Mouse (Mus musculus): ENCODE results near the gene Gm49337.

- TF ChIP-seq CTCF (IDR thresholded peaks at IDR 0.05; ENCODE audit: extremely low read depth, insufficient read length, insufficient replicate concordance, low read depth, low read length) (no peak), POLR2A (IDR thresholded peaks at IDR 0.05; ENCODE audit: low read depth, low read length) (no peak)
Measured at GRCm38 (mm10) chr4:116159912-116160311, 13.3 kb upstream of the Gm49337 start.

Data from small intestine, adult 2 months (tissue).